Mouse (Mus musculus) ES-Bruce4 (cell line): ENCODE data around the gene Pde4d.

Experiments
- EP300 ChIP-seq: IDR thresholded peaks from 2 replicates; pipeline ENCODE4 v1.6.1; 2011; ENCODE audit warnings: low read depth, low read length; ENCODE audit not compliant: insufficient read depth
- POLR2A ChIP-seq: IDR thresholded peaks from one replicate; pipeline ENCODE4 v1.8.1; 2011; ENCODE audit warnings: low read length; ENCODE audit not compliant: insufficient read depth

- TF ChIP-seq POLR2A (no peak), EP300 (no peak)
These were observed 762.3 kb downstream of the Pde4d start for GRCm38 (mm10) chr13:109211941-109212487.
